Mouse (Mus musculus): ENCODE results near the gene Fbxw9. TPM values are rescaled to one million over a fixed set of nuclear protein-coding genes. Genes with fewer than 3 reads are reported as not detected.
"Not testable (repeated sequence)": the region's sequence is repeated elsewhere in the genome, so short reads cannot be mapped to it uniquely, and the experiment has no call there.

Gene Fbxw9
- polyA plus RNA-seq, 1 experiment from 2014 or later, result 22.1 TPM

DNA sequence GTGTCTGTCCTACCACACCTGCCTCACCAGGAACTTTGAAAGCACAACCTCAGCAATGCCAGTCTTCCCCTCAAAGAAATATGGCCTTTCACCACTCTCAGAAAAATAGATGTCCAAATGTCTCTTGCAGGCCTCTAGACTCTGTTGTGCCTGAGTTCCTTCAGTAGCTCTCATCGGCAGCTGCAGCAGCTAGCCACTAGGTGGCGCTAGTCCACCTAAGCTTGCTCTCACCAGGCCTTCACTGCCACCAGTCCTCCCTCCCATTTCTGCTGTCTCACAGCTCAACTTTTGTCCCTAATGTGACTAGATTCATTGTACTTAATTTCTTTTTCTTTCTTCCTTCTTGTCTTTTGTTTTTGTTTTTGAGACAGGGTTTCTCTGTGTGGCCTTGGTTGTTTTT is 17.1 kb downstream of the Fbxw9 start:
- no peaks in the 10 kb centered on the region; the same call in 1 of the 2 replicates for H3K4me1 ChIP-seq (replicated peaks; ENCODE audit: control insufficient read depth, insufficient read depth, low read length)
- H3K27ac ChIP-seq (ENCODE audit: low read depth, low read length), result peak overlapping the region; percentile 50; the same call in 1 of the 2 replicates
- no peak overlapping the region for H3K4me3 ChIP-seq (ENCODE audit: low read depth, low read length)
- H3K36me3 ChIP-seq (ENCODE audit: control insufficient read depth, insufficient read depth), result peaks cover 39% of the 10 kb centered on the region
- no peak for ATAC-seq
- no peaks in the 10 kb centered on the region for H3K27me3 ChIP-seq (replicated peaks; ENCODE audit: control insufficient read depth, insufficient read depth, low read length)
- 0% methylated on average over 2 of the region's 2 CpGs for WGBS
- H3K4me2 ChIP-seq (replicated peaks; ENCODE audit: low read depth), result no peak overlapping the region
- no peaks in the 10 kb centered on the region for H3K9me3 ChIP-seq (ENCODE audit: control insufficient read depth)
- peak; percentile 98 for TF ChIP-seq CTCF (IDR thresholded peaks at IDR 0.05; ENCODE audit: low read depth)
- no peak overlapping the region for H3K9ac ChIP-seq (ENCODE audit: low read depth, low read length)

GRCm38 (mm10) chr8:85080214-85080531 is 20.3 kb downstream of the Fbxw9 start:
- no peaks in the 10 kb centered on the region for H3K9me3 ChIP-seq (ENCODE audit: control insufficient read depth)
- under 1% methylated on average over 25 of the region's 25 CpGs for WGBS
- peak overlapping the region; percentile 86 for H3K9ac ChIP-seq (ENCODE audit: low read depth, low read length)
- H3K4me3 ChIP-seq (ENCODE audit: low read depth, low read length), result peak overlapping the region; percentile 89
- peaks cover 25% of the 10 kb centered on the region for H3K36me3 ChIP-seq (ENCODE audit: control insufficient read depth, insufficient read depth)
- peak; percentile 9; the same call in 1 of the 2 replicates for TF ChIP-seq CTCF (IDR thresholded peaks at IDR 0.05; ENCODE audit: low read depth)
- H3K4me1 ChIP-seq (replicated peaks; ENCODE audit: control insufficient read depth, insufficient read depth, low read length), result peaks cover 7% of the 10 kb centered on the region
- peak overlapping the region; percentile 98 for H3K4me2 ChIP-seq (replicated peaks; ENCODE audit: low read depth)
- ATAC-seq, result no peak
- peak overlapping the region; percentile 81; the same call in 1 of the 2 replicates for H3K27ac ChIP-seq (ENCODE audit: low read depth, low read length)
- H3K27me3 ChIP-seq (replicated peaks; ENCODE audit: control insufficient read depth, insufficient read depth, low read length), result no peaks in the 10 kb centered on the region

GRCm38 (mm10) chr8:85080532-85081215 is 20.8 kb downstream of the Fbxw9 start, which contains the start of gene Wdr83os:
TSS of gene Wdr83os (plus strand) at chr8:85080740.
- Histone ChIP-seq H3K27me3 (replicated peaks; ENCODE audit: control insufficient read depth, insufficient read depth, low read length) (no peaks in the 10 kb centered on the region), H3K4me2 (replicated peaks; ENCODE audit: low read depth) (peak within 1 kb of the TSS; percentile 98), H3K4me1 (replicated peaks; ENCODE audit: control insufficient read depth, insufficient read depth, low read length) (peaks cover 7% of the 10 kb centered on the region), H3K4me3 (ENCODE audit: low read depth, low read length) (peak within 1 kb of the TSS; percentile 89), H3K27ac (ENCODE audit: low read depth, low read length) (peak within 1 kb of the TSS; percentile 81), H3K9ac (ENCODE audit: low read depth, low read length) (peak within 1 kb of the TSS; percentile 86), H3K9me3 (ENCODE audit: control insufficient read depth) (no peaks in the 10 kb centered on the region), H3K36me3 (ENCODE audit: control insufficient read depth, insufficient read depth) (peaks cover 25% of the 10 kb centered on the region)
- WGBS, result under 1% methylated on average over 30 of the region's 30 CpGs
- no peak for TF ChIP-seq CTCF (IDR thresholded peaks at IDR 0.05; ENCODE audit: low read depth)
- ATAC-seq, result no peak

- H3K4me1 ChIP-seq (replicated peaks; ENCODE audit: control insufficient read depth, insufficient read depth, low read length), result peaks cover 7% of the 10 kb centered on the region
- H3K27ac ChIP-seq (ENCODE audit: low read depth, low read length), result peak within 1 kb of the TSS; percentile 81
- no peaks in the 10 kb centered on the region for H3K9me3 ChIP-seq (ENCODE audit: control insufficient read depth)
- H3K9ac ChIP-seq (ENCODE audit: low read depth, low read length), result peak within 1 kb of the TSS; percentile 86
- peak within 1 kb of the TSS; percentile 98 for H3K4me2 ChIP-seq (replicated peaks; ENCODE audit: low read depth)
- H3K36me3 ChIP-seq (ENCODE audit: control insufficient read depth, insufficient read depth), result peaks cover 24% of the 10 kb centered on the region
- ATAC-seq, result no peak
- peak within 1 kb of the TSS; percentile 89 for H3K4me3 ChIP-seq (ENCODE audit: low read depth, low read length)
- 0% methylated on average over 9 of the region's 9 CpGs for WGBS
- H3K27me3 ChIP-seq (replicated peaks; ENCODE audit: control insufficient read depth, insufficient read depth, low read length), result no peaks in the 10 kb centered on the region
- TF ChIP-seq CTCF (IDR thresholded peaks at IDR 0.05; ENCODE audit: low read depth), result no peak
Observed at GRCm38 (mm10) chr8:85081216-85081555, 21.3 kb downstream of the Fbxw9 start, which contains the start of gene Wdr83. TSS of gene Wdr83 (minus strand) at chr8:85081306.

GRCm38 (mm10) chr8:85082169-85082568 is 22.3 kb downstream of the Fbxw9 start:
- not testable (repeated sequence) for H3K4me3 ChIP-seq (ENCODE audit: low read depth, low read length); H3K9me3 ChIP-seq (ENCODE audit: control insufficient read depth); H3K4me1 ChIP-seq (replicated peaks; ENCODE audit: control insufficient read depth, insufficient read depth, low read length); H3K4me2 ChIP-seq (replicated peaks; ENCODE audit: low read depth); H3K9ac ChIP-seq (ENCODE audit: low read depth, low read length); H3K27me3 ChIP-seq (replicated peaks; ENCODE audit: control insufficient read depth, insufficient read depth, low read length); ATAC-seq; H3K27ac ChIP-seq (ENCODE audit: low read depth, low read length)
- 80% methylated on average over 4 of the region's 4 CpGs for WGBS
- H3K36me3 ChIP-seq (ENCODE audit: control insufficient read depth, insufficient read depth), result peaks cover 26% of the 10 kb centered on the region

DNA sequence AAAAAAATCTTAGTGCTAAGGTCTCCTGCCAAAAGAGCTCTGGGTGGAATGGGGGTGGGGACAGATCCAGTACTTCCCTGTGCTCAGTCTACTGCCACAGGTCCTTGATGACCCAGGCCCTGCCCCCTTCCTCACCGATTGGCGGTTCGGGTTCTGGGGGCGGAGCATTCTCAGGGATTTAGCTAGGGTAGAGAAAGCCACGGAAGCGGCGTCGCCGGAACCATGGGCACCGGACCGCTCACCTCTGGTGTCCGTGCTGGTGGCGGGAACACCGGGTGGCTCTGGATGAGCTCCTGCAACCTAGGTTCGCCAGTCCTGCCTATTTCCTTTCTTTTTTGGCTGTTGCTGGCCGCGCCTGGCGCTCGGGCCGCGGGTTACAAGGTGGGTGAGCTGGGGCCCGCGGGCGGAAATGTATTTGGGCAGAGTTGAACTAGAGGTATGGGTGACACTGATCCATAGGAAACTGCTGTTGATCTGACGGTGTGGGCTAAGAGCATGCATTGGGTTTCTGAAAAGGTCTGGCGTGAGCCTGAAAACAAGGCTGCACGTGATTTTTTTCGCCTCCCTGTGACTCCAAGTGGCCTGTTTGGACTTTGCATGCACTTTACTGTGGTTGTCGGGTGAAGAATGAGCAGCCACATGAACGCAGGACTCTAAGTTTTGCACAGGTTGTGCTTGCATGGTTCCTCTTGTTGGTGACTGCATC is 23.4 kb downstream of the Fbxw9 start, which contains the start of gene Man2b1:
TSS of gene Man2b1 (plus strand) at position 163 of the 706 bp plus-strand sequence.
- H3K9me3 ChIP-seq (ENCODE audit: control insufficient read depth), result no peaks in the 10 kb centered on the region
- H3K9ac ChIP-seq (ENCODE audit: low read depth, low read length), result peak within 1 kb of the TSS; percentile 83
- peak within 1 kb of the TSS; percentile 87 for H3K4me2 ChIP-seq (replicated peaks; ENCODE audit: low read depth)
- no peaks in the 10 kb centered on the region for H3K27me3 ChIP-seq (replicated peaks; ENCODE audit: control insufficient read depth, insufficient read depth, low read length)
- peaks cover 7% of the 10 kb centered on the region for H3K4me1 ChIP-seq (replicated peaks; ENCODE audit: control insufficient read depth, insufficient read depth, low read length)
- WGBS, result under 1% methylated on average over 30 of the region's 30 CpGs
- ATAC-seq, result peak; percentile 87
- peaks cover 33% of the 10 kb centered on the region for H3K36me3 ChIP-seq (ENCODE audit: control insufficient read depth, insufficient read depth)
- H3K4me3 ChIP-seq (ENCODE audit: low read depth, low read length), result peak within 1 kb of the TSS; percentile 86
- TF ChIP-seq CTCF (IDR thresholded peaks at IDR 0.05; ENCODE audit: low read depth), result peak; percentile 59
- H3K27ac ChIP-seq (ENCODE audit: low read depth, low read length), result peak within 1 kb of the TSS; percentile 83

Measured in intestine, postnatal 0 days (tissue).